Mouse (Mus musculus) myocyte (in vitro differentiated cells): Measurements from ENCODE around the gene Ppwd1. TPM values are rescaled to one million over a fixed set of nuclear protein-coding genes. Genes with fewer than 3 reads are reported as not detected.

ENCODE experiments used
- H3K27me3 ChIP-seq: one replicate; pipeline ENCODE4 v1.6.1; 2011; ENCODE audit not compliant: control insufficient read depth, insufficient read depth, insufficient read length
- H3K36me3 ChIP-seq: one replicate; pipeline ENCODE4 v1.6.1; 2011; ENCODE audit not compliant: control insufficient read depth, insufficient read depth
- H3K4me2 ChIP-seq: one replicate; pipeline ENCODE4 v1.6.1; 2011; ENCODE audit warnings: low read depth, control low read depth
- H3K4me3 ChIP-seq: one replicate; pipeline ENCODE4 v1.5.1; 2011; ENCODE audit warnings: mild to moderate bottlenecking, control low read depth, moderate library complexity
- H3K79me2 ChIP-seq: one replicate; pipeline ENCODE4 v1.6.1; 2011; ENCODE audit not compliant: control insufficient read depth, insufficient read depth
- H3ac ChIP-seq: one replicate; pipeline ENCODE4 v1.6.1; 2011; ENCODE audit not compliant: control insufficient read depth, insufficient read length
- CEBPB ChIP-seq: IDR thresholded peaks from 2 replicates; pipeline ENCODE4 v1.6.1; 2011; ENCODE audit warnings: mild to moderate bottlenecking, moderate library complexity; ENCODE audit not compliant: poor library complexity, insufficient read depth, severe bottlenecking
- E2F4 ChIP-seq: IDR thresholded peaks from one replicate; pipeline ENCODE4 v1.6.1; 2011; ENCODE audit warnings: mild to moderate bottlenecking, control low read depth, moderate library complexity; ENCODE audit not compliant: insufficient read depth
- MAX ChIP-seq: IDR thresholded peaks from one replicate; pipeline ENCODE4 v1.6.1; 2011; ENCODE audit warnings: low read depth, mild to moderate bottlenecking, control low read depth
- MYOD1 ChIP-seq, 3 experiments: IDR thresholded peaks; one replicate each; pipeline ENCODE4 v1.6.1; 2011; ENCODE audit warnings: control low read depth in 2 of 3, low read depth in 2 of 3, mild to moderate bottlenecking in 2 of 3, moderate library complexity in 1 of 3; ENCODE audit not compliant: insufficient read length in 2 of 3, control insufficient read depth in 1 of 3
- MYOG ChIP-seq, 3 experiments: IDR thresholded peaks; one replicate each; pipeline ENCODE4 v1.6.1; 2011; ENCODE audit warnings: control low read depth in 2 of 3, low read depth in 2 of 3, mild to moderate bottlenecking in 2 of 3; ENCODE audit not compliant: insufficient read length in 2 of 3, control insufficient read depth in 1 of 3, insufficient read depth in 1 of 3
- POLR2A ChIP-seq: IDR thresholded peaks from one replicate; pipeline ENCODE4 v1.6.1; 2011; ENCODE audit warnings: low read depth, mild to moderate bottlenecking, control low read depth, moderate library complexity; ENCODE audit not compliant: insufficient read length
- POLR2AphosphoS2 ChIP-seq: IDR thresholded peaks from one replicate; pipeline ENCODE4 v1.6.1; 2011; ENCODE audit warnings: low read depth, control low read depth; ENCODE audit not compliant: insufficient read length
- REST ChIP-seq: IDR thresholded peaks from one replicate; pipeline ENCODE4 v1.6.1; 2011; ENCODE audit warnings: mild to moderate bottlenecking, control low read depth, moderate library complexity; ENCODE audit not compliant: insufficient read depth, insufficient read length
- SRF ChIP-seq: IDR thresholded peaks from one replicate; pipeline ENCODE4 v1.6.1; 2011; ENCODE audit warnings: low read depth; ENCODE audit not compliant: control insufficient read depth, insufficient read length
- TCF12 ChIP-seq: IDR thresholded peaks from one replicate; pipeline ENCODE4 v1.6.1; 2011; ENCODE audit warnings: mild to moderate bottlenecking, control low read depth; ENCODE audit not compliant: poor library complexity, insufficient read depth, severe bottlenecking
- TCF3 ChIP-seq: IDR thresholded peaks from one replicate; pipeline ENCODE4 v1.6.1; 2011; ENCODE audit warnings: low read depth, control low read depth; ENCODE audit not compliant: insufficient read length
- USF1 ChIP-seq: IDR thresholded peaks from one replicate; pipeline ENCODE4 v1.6.1; 2011; ENCODE audit warnings: low read depth, mild to moderate bottlenecking, control low read depth, moderate library complexity
- polyA plus RNA-seq: library from polyadenylated mRNA; unstranded; fragments of >200 nt; fragmentation: generic; extraction: Trizol; gene quantifications from one replicate; pipeline ENCODE4 v1.2.1, GENCODE M21; 2012; ENCODE audit warnings: missing spikeins

Ppwd1 gene
- polyA plus RNA-seq, 1 experiment: 2.7 TPM

DNA sequence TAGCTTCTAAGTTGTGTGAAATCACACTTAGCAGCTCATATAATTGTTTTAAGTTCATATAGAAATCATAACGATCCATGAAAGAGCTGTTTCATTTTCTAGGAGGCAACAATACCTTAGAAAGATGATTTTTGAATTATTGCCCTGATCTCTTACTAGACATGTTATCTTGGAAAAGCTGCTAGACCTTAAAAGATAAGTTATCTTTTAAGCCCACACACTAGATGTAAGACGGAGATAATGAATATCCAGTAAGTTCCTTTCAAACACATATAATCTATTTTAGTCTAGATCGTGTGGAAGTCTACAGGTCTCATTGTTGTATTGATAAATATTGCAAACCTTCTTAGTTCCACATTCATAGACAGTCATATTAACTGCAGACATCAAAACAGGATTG, 51.8 kb downstream of the Ppwd1 start:
- H3K4me2 ChIP-seq: peak overlapping the region; percentile 89
- peaks cover 58% of the 10 kb centered on the region for H3K79me2 ChIP-seq
- TF ChIP-seq POLR2AphosphoS2: no peak
- no peak for TF ChIP-seq CEBPB
- no peak for TF ChIP-seq REST
- TF ChIP-seq MAX: no peak
- no peak for TF ChIP-seq POLR2A
- no peak for TF ChIP-seq TCF12
- no peak for TF ChIP-seq MYOG (IDR thresholded peaks at IDR 0.05; ENCODE audit: control insufficient read depth in 1 of 3, insufficient read depth in 1 of 3, insufficient read length in 2 of 3, low read depth in 2 of 3)
- no peak for TF ChIP-seq MYOD1 (IDR thresholded peaks at IDR 0.05; ENCODE audit: control insufficient read depth in 1 of 3, insufficient read length in 2 of 3, low read depth in 2 of 3)
- TF ChIP-seq E2F4: no peak
- TF ChIP-seq SRF: no peak
- no peak for TF ChIP-seq USF1
- no peak for TF ChIP-seq TCF3
- no peak overlapping the region for H3ac ChIP-seq
- H3K36me3 ChIP-seq: peaks cover 10% of the 10 kb centered on the region
- peak overlapping the region; percentile 91 for H3K4me3 ChIP-seq
- H3K27me3 ChIP-seq: no peaks in the 10 kb centered on the region

DNA sequence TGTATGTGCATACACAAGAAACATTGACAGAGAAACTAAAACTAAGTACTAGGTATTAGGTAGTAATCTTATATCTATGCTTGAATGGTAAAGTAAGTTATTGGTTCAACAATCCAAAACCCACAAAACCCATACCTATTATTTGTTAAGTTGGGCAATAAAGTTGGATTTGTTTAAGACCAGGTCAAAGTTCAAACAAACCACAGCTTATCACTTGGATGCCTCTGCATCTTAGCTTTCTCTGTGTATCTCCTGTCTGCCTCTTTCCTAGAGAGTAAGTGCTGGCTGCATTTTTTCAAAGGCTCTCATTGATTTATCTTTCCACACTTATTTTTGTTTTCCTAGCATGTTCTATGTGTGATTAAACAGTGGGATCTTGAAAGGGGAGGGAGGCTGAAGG, 56.1 kb downstream of the Ppwd1 start:
- TF ChIP-seq TCF3 (no peak), E2F4 (no peak), MYOD1 (IDR thresholded peaks at IDR 0.05; ENCODE audit: control insufficient read depth in 1 of 3, insufficient read length in 2 of 3, low read depth in 2 of 3) (no peak), CEBPB (no peak), POLR2A (no peak), MYOG (IDR thresholded peaks at IDR 0.05; ENCODE audit: control insufficient read depth in 1 of 3, insufficient read depth in 1 of 3, insufficient read length in 2 of 3, low read depth in 2 of 3) (no peak), MAX (no peak)
- Histone ChIP-seq H3K36me3 (peaks cover 4% of the 10 kb centered on the region), H3K79me2 (peaks cover 46% of the 10 kb centered on the region), H3K4me3 (no peak overlapping the region), H3K27me3 (no peaks in the 10 kb centered on the region), H3K4me2 (no peak overlapping the region), H3ac (no peak overlapping the region)

DNA sequence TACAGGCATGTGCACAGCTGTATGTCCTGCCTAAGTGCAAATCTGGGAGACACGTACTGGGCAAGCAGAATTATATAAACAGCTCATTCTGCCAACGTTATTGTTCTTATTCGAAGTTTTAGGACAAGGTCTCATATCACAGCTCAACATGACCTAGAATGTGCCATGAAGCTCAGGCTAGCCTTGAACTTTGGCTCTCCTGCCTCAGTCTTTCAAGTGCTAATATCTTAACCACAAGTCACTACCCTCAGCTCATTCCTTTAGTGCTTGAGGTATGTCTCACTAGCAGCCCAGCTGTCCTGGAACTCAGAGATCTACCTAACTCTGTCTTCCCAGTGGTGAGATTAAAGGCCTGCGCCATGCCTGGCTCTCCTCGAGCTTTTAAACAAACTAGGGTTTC, 56.9 kb downstream of the Ppwd1 start:
- TF ChIP-seq MYOD1 (IDR thresholded peaks at IDR 0.05; ENCODE audit: control insufficient read depth in 1 of 3, insufficient read length in 2 of 3, low read depth in 2 of 3) (peak in 1 of 3 experiments; percentile 17), POLR2A (no peak), MYOG (IDR thresholded peaks at IDR 0.05; ENCODE audit: control insufficient read depth in 1 of 3, insufficient read depth in 1 of 3, insufficient read length in 2 of 3, low read depth in 2 of 3) (peak in 1 of 3 experiments; percentile 16)
- Histone ChIP-seq H3ac (no peak overlapping the region), H3K36me3 (peaks cover 8% of the 10 kb centered on the region), H3K4me3 (no peak overlapping the region), H3K79me2 (peaks cover 38% of the 10 kb centered on the region), H3K27me3 (no peaks in the 10 kb centered on the region), H3K4me2 (no peak overlapping the region)

DNA sequence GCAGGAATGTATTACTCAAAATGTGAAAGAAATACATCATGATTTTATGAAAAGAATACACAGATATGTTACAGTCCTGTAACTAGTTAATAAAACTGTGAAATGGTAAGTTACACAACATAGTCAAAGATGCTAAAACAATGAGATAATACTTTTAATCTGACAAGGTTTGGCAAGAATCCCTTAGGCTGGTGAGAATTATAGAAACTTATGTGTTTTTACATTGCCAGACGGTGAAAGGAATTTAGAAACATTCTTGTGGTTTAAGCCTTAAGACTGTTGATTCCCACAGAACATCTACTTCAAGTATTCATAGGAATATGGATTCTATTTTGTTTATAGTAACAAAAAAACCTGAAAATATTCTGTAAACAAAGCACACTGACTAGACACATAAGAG, 73.0 kb downstream of the Ppwd1 start:
- Histone ChIP-seq H3K36me3 (peaks cover 20% of the 10 kb centered on the region), H3K4me2 (no peak overlapping the region), H3K27me3 (no peaks in the 10 kb centered on the region), H3K4me3 (no peak overlapping the region), H3ac (no peak overlapping the region), H3K79me2 (no peaks in the 10 kb centered on the region)
- TF ChIP-seq REST (no peak), TCF3 (no peak), POLR2AphosphoS2 (no peak), USF1 (no peak), MYOD1 (IDR thresholded peaks at IDR 0.05; ENCODE audit: control insufficient read depth in 1 of 3, insufficient read length in 2 of 3, low read depth in 2 of 3) (no peak), MAX (no peak), E2F4 (no peak), MYOG (IDR thresholded peaks at IDR 0.05; ENCODE audit: control insufficient read depth in 1 of 3, insufficient read depth in 1 of 3, insufficient read length in 2 of 3, low read depth in 2 of 3) (no peak), POLR2A (no peak), TCF12 (no peak), SRF (no peak), CEBPB (no peak)

Other genes starting within 250 kb of the Ppwd1 start
- 10.8 TPM for gene Nln, start 119.2 kb downstream of the Ppwd1 start, polyA plus RNA-seq
- gene Sgtb, start 119.1 kb downstream of the Ppwd1 start, polyA plus RNA-seq: 4.3 TPM
- gene Trappc13, start 50.4 kb downstream of the Ppwd1 start, polyA plus RNA-seq: 22.1 TPM
- gene Trim23, start 50.0 kb downstream of the Ppwd1 start, polyA plus RNA-seq: 4.6 TPM
- 4.0 TPM for gene Cenpk, start 232 bp downstream of the Ppwd1 start, polyA plus RNA-seq
- gene Adamts6, start 59.0 kb upstream of the Ppwd1 start, polyA plus RNA-seq: 2.0 TPM